Mouse (Mus musculus) ovary, postnatal 14 days (tissue): Measurements from ENCODE around the gene Ldhd.

Experiments used
- DNase-seq: peaks from one replicate; pipeline ENCODE4 v3.0.0; 2022; ENCODE audit warnings: low spot score

Ldhd gene

GRCm38 (mm10) chr8:111594951-111595350, 35.2 kb downstream of the Ldhd start:
- no peak for DNase-seq

DNA sequence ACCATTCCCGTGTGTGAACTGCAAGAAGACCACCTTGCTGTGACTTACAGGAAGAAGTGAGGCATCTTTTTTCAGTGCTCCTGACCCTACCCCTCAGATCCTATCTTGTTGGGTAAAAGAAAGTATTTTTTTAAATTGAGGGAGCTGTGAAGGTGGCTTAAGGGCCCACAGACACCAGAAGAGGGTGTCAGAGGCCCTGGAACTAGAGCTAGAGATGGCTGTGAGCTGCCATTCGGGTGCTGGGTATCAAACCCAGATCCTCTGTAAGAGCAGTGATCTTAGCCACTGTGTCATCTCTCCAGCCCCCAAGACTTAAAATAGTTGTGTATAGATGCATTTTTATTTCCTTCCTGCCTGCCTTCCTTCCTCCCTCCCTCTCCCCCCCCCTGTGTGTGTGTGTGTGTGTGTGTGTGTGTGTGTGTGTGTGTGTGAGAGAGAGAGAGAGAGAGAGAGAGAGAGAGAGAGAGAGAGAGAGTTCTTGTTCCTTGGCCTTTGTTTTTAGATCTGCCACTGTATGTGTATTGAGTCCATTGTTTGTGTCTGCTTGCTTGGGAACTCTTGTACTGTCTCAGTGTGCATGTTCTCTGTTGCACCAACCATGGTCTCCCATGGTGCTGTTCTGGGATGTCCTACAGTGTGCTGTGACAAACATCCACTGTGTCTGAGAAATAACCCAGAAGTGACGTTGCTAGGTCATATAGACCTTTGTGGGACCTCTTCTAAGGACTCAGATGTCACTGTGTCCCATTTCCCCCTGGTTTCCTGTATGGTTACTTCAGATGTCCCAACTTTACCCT, 35.9 kb downstream of the Ldhd start:
- DNase-seq = no peak

DNA sequence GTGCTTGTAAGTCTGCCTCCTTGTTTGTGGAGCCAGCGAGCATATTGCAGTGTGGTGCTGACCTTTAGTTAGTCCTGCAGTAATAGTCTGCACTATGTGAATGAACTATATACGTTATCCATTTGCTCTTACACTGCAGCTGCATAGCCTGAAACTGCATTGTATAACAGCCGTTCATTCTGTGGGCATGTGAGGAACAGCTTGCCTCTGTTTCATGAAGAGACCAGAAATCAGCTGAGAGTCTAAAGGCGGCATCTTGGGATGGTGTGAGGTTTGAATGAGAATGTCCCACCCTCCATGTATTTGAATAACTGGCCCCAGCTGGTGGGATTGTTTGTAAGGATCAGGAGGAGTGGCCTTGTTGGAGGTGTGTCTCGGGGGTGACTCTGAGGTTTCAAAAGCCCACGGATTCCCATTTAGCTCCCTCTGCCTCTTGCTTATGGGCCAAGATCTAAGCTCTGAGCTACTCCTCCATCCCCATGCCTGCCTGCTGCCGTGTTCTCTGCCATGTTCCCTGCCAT, 37.7 kb downstream of the Ldhd start:
- no peak for DNase-seq

- DNase-seq = no peak
These were observed 39.0 kb downstream of the Ldhd start for GRCm38 (mm10) chr8:111591176-111591575.

DNA sequence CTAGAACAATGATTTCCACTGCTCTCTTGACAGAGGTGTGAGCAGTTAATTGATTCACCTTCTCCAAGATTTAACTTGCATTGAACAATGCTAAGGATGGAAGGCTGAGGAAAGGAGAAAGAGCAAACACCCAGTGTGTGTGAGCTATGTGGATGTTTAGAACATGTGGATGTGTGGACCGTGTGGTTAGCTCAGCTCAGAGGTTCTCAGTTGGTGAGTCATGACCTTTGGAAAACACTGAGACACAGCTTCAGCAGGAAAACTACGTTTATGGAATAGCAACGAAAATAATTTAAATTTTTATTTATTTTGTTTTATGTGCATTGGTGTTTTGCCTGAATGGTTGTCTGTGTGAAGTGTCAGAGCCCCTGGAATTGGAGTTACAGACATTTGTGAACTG, 40.0 kb downstream of the Ldhd start:
- no peak for DNase-seq

GRCm38 (mm10) chr8:111588336-111588735, 41.8 kb downstream of the Ldhd start:
- DNase-seq = no peak

- no peak for DNase-seq
These were observed 42.6 kb downstream of the Ldhd start for GRCm38 (mm10) chr8:111587545-111588094.

DNA sequence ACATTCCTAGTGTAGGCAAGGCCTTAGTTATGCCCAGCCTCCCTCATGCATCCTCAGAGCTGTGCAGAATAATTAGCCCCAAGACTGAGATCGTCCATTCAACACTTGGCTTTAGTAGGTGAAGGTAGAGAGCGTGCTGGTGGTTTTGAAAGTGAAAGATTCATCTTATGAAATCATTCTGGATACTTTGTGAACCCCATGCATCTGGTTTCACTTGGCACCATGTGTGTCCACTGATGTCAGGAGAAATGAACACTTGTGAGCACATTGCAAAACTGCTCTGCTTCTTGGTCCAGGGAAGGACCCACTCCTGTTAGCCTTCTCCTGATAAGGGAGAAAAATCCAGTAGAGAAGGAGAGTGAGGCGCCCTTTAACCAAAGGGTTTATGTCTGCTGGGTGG, 45.2 kb downstream of the Ldhd start:
- DNase-seq = no peak

DNA sequence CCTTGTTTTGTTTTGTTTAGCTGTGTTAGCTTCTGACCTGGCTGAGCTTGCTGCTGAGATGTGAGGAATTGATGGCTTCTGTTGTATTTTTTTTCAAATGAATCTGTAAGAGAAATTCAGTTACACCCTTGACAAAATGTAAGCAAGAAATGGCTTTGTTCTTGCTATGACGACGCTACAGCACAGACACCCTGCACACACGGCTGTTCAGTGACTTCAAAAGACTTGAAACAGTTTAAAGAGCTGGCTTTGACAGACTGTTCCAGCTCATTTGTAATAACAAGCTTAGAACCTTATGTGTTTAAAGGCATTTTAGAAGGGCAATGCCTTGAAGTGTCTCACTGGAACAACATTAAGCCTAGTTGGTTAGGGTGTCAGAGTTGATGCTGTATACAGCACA, 47.8 kb downstream of the Ldhd start:
- no peak for DNase-seq

DNA sequence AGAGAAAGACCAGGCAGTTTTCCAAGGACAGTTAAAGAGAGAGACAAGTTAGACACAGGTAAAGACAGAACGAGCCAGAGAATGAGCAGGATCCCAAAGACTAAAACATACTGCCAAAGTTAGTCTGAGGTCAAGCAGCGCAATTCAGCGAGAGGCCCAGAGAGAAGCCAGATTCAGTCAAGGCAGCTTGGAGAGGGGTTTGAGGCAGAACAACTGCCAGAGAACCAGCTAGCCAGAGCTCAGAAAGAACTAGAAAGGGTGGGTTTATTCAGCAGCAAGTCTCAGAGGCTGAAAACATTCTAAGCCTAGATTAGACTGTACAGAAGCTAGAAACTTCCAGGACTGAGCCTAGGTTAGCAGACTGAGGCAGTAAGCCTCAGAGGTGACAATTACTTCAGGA, 49.9 kb downstream of the Ldhd start:
- DNase-seq = no peak

GRCm38 (mm10) chr8:111579318-111579717, 50.9 kb downstream of the Ldhd start:
- no peak for DNase-seq

DNA sequence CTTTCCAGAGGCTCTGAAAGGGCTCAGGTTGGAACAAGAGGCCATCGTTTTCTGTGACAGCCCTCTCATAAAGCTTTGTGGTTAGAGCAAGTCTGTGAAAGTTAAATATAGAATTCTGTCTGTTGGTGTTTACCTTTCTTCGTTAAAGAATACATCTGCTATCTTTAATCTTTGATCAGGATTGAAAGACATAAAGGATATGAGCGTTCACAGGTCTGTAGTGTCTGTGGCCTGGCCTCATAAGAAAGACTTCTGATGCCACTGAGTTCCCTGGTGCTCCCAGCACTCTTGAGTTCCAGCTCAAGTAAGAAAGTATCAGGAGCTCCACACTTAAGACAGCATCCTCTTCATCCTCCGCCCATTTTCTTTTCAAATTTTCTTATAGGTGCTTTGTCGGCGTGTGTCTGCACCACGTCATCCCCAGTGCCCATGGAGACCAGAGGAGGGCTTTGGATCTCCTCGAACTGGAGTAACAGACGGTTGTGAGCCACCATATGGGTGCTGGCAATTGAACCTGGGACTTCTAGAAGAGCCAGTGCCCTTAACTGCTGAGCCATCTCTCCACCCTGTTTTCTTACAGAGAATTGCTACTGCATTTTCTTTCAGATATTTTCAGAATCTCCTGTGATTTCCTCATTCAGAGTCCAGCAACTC, 52.2 kb downstream of the Ldhd start:
- no peak for DNase-seq

DNA sequence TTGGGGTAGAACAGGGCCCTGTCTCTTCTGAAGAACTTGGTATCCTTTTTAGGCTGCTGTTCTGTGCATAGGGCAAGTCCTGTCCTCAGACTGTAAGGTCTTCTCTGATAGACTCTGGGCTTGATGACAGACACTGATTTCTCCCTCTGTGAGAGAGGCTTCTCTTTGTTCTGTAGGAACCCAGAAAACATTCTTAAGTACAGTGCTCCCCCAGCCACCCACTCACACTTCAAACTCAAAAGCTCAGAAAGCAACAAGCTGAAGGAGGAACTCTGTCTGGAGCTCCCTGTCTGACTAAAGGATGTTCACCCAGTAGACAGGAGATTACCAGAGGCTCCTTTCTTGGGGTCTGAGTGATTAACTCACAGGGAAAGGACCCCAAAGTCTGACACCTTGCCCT, 53.7 kb downstream of the Ldhd start:
- no peak for DNase-seq

- DNase-seq = no peak
These were observed 54.7 kb downstream of the Ldhd start for GRCm38 (mm10) chr8:111575492-111575891.

DNA sequence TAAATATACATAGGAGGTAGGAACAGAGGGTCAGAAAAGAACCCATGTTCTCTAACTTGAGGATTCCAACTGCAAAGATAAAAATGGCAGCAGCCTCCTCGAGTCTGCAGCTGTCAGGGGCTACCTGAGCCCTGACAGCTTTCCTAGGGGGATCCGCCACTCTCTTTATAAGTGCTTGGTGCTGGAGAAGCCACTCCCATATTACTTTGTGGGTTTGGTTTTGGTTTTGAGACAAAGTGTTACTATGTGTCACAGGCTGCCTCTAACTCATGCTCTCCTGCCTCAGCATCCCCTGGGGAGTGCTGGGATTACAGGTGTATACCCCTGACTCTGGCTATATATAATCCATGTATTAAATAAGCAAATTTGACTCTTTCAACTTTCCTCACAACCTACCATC, 56.2 kb downstream of the Ldhd start:
- DNase-seq = no peak
